Mouse (Mus musculus): ENCODE results near the gene Chchd6. TPM values are rescaled to one million over a fixed set of nuclear protein-coding genes. Genes with fewer than 3 reads are reported as not detected.

The Chchd6 gene
- polyA plus RNA-seq, 1 experiment from 2014 or later = 51.1 TPM

Other genes starting within 250 kb of the Chchd6 start
- gene Plxna1, start 233.0 kb downstream of the Chchd6 start, polyA plus RNA-seq (2016; fragmentation: Nextera tagmentation; extraction: Ambion mirVana) = 11.3 and 14.3 TPM in 2 replicates
- gene Txnrd3, start 48.3 kb upstream of the Chchd6 start, polyA plus RNA-seq (2016; fragmentation: Nextera tagmentation; extraction: Ambion mirVana) = 8.7 and 10.3 TPM in 2 replicates
- not detected in 2 replicates for gene Vmn1r40, start 111.9 kb upstream of the Chchd6 start, polyA plus RNA-seq (2016; fragmentation: Nextera tagmentation; extraction: Ambion mirVana)
- not detected in 2 replicates for gene Vmn1r41, start 145.1 kb upstream of the Chchd6 start, polyA plus RNA-seq (2016; fragmentation: Nextera tagmentation; extraction: Ambion mirVana)

Measured in heart, embryonic 10.5 days (tissue).